Mouse (Mus musculus) C3H10T1/2 (cell line): Measurements from ENCODE around the gene Mptx1. TPM values are rescaled to one million over a fixed set of nuclear protein-coding genes. Genes with fewer than 3 reads are reported as not detected.

ENCODE experiments used
- polyA plus RNA-seq, 2 experiments: library from polyadenylated mRNA; unstranded; fragments of >200 nt; fragmentation: generic; extraction: Trizol; gene quantifications; one replicate each; pipeline ENCODE4 v1.2.1; 2012; ENCODE audit warnings: missing spikeins in 2 of 2

The Mptx1 gene
- polyA plus RNA-seq, result not detected

GRCm38 (mm10) chr1:174330218-174330617 lies at the start of gene Mptx1:
TSS of gene Mptx1 (plus strand) at chr1:174330518.

GRCm38 (mm10) chr1:174364882-174365451 lies 34.6 kb downstream of the Mptx1 start, which contains the start of gene Olfr417:
TSS of gene Olfr417 (plus strand) at chr1:174365122.

Other genes starting within 250 kb of the Mptx1 start
- not detected for gene Olfr429, start 246.2 kb upstream of the Mptx1 start, polyA plus RNA-seq
- gene Olfr427, start 233.6 kb upstream of the Mptx1 start, polyA plus RNA-seq, result not detected
- not detected for gene Olfr231, start 209.4 kb upstream of the Mptx1 start, polyA plus RNA-seq
- not detected for gene Olfr424, start 199.0 kb upstream of the Mptx1 start, polyA plus RNA-seq
- gene Olfr420, start 174.9 kb upstream of the Mptx1 start, polyA plus RNA-seq, result not detected
- not detected for gene Spta1, start 157.7 kb upstream of the Mptx1 start, polyA plus RNA-seq
- gene Olfr419, start 78.5 kb upstream of the Mptx1 start, polyA plus RNA-seq, result not detected
- gene Olfr417, start 34.6 kb downstream of the Mptx1 start, polyA plus RNA-seq, result not detected
- gene Olfr248, start 60.5 kb downstream of the Mptx1 start, polyA plus RNA-seq, result not detected
- not detected for gene Olfr414, start 93.5 kb downstream of the Mptx1 start, polyA plus RNA-seq
- gene Olfr220, start 111.6 kb downstream of the Mptx1 start, polyA plus RNA-seq, result not detected
- under 1 TPM in 1 of 2 experiments, not detected in 1; 0.01 TPM for gene Fmn2, start 171.3 kb downstream of the Mptx1 start, polyA plus RNA-seq